In genomic region chr6:82714243-82714642, GRCm38 (mm10) we compare ENCODE assay signal across 9 mouse cellular contexts. TPM values are rescaled to one million over a fixed set of nuclear protein-coding genes. Genes with fewer than 3 reads are reported as not detected.
DNase-seq lines count a peak whose midpoint lies in the region; ATAC-seq and TF ChIP-seq lines count a peak whose summit lies in the region.
"Had no signal": no experiment of that assay in that cellular context is flagged by ENCODE, and none has a peak within 500 bp of the region (broad histone marks: within the 10 kb centered on the region; RNA-seq: fewer than 3 reads in every experiment).

No protein-coding gene starts in this region.

- peak; percentile 92 for DNase-seq in ES-CJ7 (ENCODE audit: low read depth, low spot score)
- DNase-seq in c-Kit-positive CD71-negative TER-119-negative erythroid progenitor cells, embryonic 14.5 days (ENCODE audit: low read depth), result peak; percentile 79
- peak; percentile 77 to 87 for DNase-seq in heart, postnatal 10 days
- DNase-seq in kidney, postnatal 4 days, result peak; percentile 87 to 89
- peak; percentile 70 for DNase-seq in lung, adult 2 months
- DNase-seq in testis, postnatal 10 days (ENCODE audit: low spot score), result peak; percentile 89

- TF ChIP-seq POLR2A in lung, adult 2 months (IDR thresholded peaks at IDR 0.05; ENCODE audit: borderline replicate concordance, extremely low read depth, low read depth, low read length), result no peak

- ATAC-seq in forebrain, embryonic 12.5 days (ENCODE audit: low FRiP score), result peak; percentile 64; the same call in 1 of the 2 replicates
- peak; percentile 85 for ATAC-seq in neutrophil, adult 5-6 weeks (ENCODE audit: extremely low read depth, insufficient number of reproducible peaks, low FRiP score, poor library complexity, severe bottlenecking)

- H3K36me3 ChIP-seq in forebrain, embryonic 12.5 days (replicated peaks), result no peaks in the 10 kb centered on the region
- H3K36me3 ChIP-seq: heart, embryonic 15.5 days had no signal

- H3K9ac ChIP-seq in forebrain, embryonic 12.5 days, result no peak overlapping the region
- H3K9ac ChIP-seq: heart, embryonic 15.5 days had no signal

- TF ChIP-seq CTCF in lung, adult 2 months (IDR thresholded peaks at IDR 0.05; ENCODE audit: insufficient read depth, low read length), result peak; percentile 84

- H3K4me3 ChIP-seq in forebrain, embryonic 12.5 days (replicated peaks), result no peak overlapping the region
- H3K4me3 ChIP-seq in lung, adult 2 months (replicated peaks; ENCODE audit: extremely low read depth, low read depth, low read length), result no peak overlapping the region
- H3K4me3 ChIP-seq: heart, embryonic 15.5 days had no signal

- no peak overlapping the region for H3K27ac ChIP-seq in forebrain, embryonic 12.5 days
- H3K27ac ChIP-seq: heart, embryonic 15.5 days had no signal

- H3K9me3 ChIP-seq in forebrain, embryonic 12.5 days, result no peaks in the 10 kb centered on the region
- H3K9me3 ChIP-seq: heart, embryonic 15.5 days had no signal

- H3K27me3 ChIP-seq in forebrain, embryonic 12.5 days, result no peaks in the 10 kb centered on the region
- H3K27me3 ChIP-seq: heart, embryonic 15.5 days had no signal

- no peak overlapping the region for H3K4me2 ChIP-seq in forebrain, embryonic 12.5 days
- H3K4me2 ChIP-seq: heart, embryonic 15.5 days had no signal

- intact Hi-C loops in heart, postnatal 10 days (cut with DNase I), result loop anchor here (2.0 kb wide), 1 partner anchor 257 kb away; no protein-coding TSS in a partner anchor

- WGBS in forebrain, embryonic 12.5 days, result 21% methylated on average over 3 of the region's 3 CpGs
- WGBS in lung, adult 2 months, result 17% methylated on average over 3 of the region's 3 CpGs

- H3K4me1 ChIP-seq in forebrain, embryonic 12.5 days, result no peaks in the 10 kb centered on the region
- H3K4me1 ChIP-seq in lung, adult 2 months (ENCODE audit: control insufficient read depth, insufficient read depth, low read length), result no peaks in the 10 kb centered on the region
- H3K4me1 ChIP-seq: heart, embryonic 15.5 days had no signal

RNA-seq across cellular contexts. Expression of gene Pole4, which starts 9.1 kb away (rescaled TPM):
- polyA plus RNA-seq in forebrain, embryonic 12.5 days (2016; fragmentation: Nextera tagmentation; extraction: Ambion mirVana), result 91.2 and 91.3 TPM in 2 replicates
- total RNA-seq in heart, postnatal 10 days (2021), result 10 to 100 TPM; 28.2 to 29.8 TPM
- 13.6 and 15.5 TPM in 2 replicates for polyA plus RNA-seq in lung, adult 2 months (2012; rRNA removed)
- 34.2 and 39.2 TPM in 2 replicates for total RNA-seq in neutrophil, adult 5-6 weeks (2017)
